Mouse (Mus musculus): Measurements from ENCODE around the gene F3.

Gene F3

GRCm38 (mm10) chr3:121739489-121740213, 16.3 kb downstream of the F3 start:
- 83% methylated on average over 17 of the region's 17 CpGs for WGBS

- WGBS = 94% methylated on average over 4 of the region's 4 CpGs
Observed at GRCm38 (mm10) chr3:121741186-121741848, 18.0 kb downstream of the F3 start.

- 89% methylated on average over 10 of the region's 10 CpGs for WGBS
Observed at GRCm38 (mm10) chr3:121754319-121755090, 31.2 kb downstream of the F3 start.

GRCm38 (mm10) chr3:121755152-121755551, 31.8 kb downstream of the F3 start:
- 19% methylated on average over 3 of the region's 3 CpGs for WGBS

- WGBS = 76% methylated on average over 7 of the region's 7 CpGs
Observed at GRCm38 (mm10) chr3:121758373-121758772, 35.0 kb downstream of the F3 start.

GRCm38 (mm10) chr3:121762056-121762852, 38.9 kb downstream of the F3 start:
- 61% methylated on average over 4 of the region's 4 CpGs for WGBS

GRCm38 (mm10) chr3:121766818-121767217, 43.5 kb downstream of the F3 start:
- 81% methylated on average over 5 of the region's 5 CpGs for WGBS

GRCm38 (mm10) chr3:121768770-121769169, 45.4 kb downstream of the F3 start:
- WGBS = 95% methylated on average over 3 of the region's 3 CpGs

GRCm38 (mm10) chr3:121773336-121773735, 50.0 kb downstream of the F3 start:
- WGBS = 96% methylated on average over 4 of the region's 4 CpGs

GRCm38 (mm10) chr3:121777943-121778342, 54.6 kb downstream of the F3 start:
- WGBS = 35% methylated on average over 7 of the region's 7 CpGs

GRCm38 (mm10) chr3:121783020-121783419, 59.7 kb downstream of the F3 start:
- WGBS = 88% methylated on average over 6 of the region's 6 CpGs
